Mouse (Mus musculus): ENCODE data around the gene Adrm1. TPM values are rescaled to one million over a fixed set of nuclear protein-coding genes. Genes with fewer than 3 reads are reported as not detected.

Adrm1 gene
- total RNA-seq, 2 experiments from 2014 or later, result 104 to 109 TPM

DNA sequence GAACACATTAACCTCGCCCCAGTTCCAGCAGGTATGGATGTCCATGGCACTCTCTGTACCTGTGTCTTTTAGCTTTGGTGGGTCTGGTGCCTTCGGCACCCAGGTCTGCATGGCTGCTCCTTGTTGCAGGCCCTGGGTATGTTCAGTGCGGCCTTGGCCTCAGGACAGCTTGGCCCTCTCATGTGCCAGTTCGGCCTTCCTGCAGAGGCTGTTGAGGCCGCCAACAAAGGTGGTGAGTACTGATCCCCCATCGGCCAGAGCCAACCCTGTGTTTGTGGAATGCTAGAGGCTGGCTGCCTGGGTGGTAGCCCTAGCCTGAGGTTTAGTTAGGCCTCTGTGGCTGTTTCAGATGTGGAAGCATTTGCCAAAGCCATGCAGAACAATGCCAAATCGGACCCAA, 4.4 kb downstream of the Adrm1 start:
- DNase-seq (ENCODE audit: low spot score in 2 of 2), result no peak
- intact Hi-C loops (cut with DNase I), result no loop called here

DNA sequence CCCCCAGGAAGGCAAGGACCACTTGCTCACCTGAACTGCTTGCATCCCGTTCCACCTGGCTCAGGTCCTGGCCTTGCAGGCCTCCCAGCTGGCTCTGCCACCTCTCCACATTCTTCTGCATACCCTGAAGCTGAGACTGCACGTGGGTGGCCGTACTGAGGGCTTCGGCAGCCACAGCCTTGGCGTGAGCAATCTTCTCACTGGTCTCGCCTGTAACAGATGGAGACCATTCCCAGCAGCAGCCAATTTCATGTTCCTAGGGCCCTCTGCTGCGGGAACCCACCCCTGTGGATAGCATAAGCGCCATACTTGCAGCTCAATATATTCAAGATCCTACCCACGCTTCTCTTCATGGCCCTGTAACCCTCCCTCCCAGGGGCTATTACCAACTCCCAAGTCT, 10.3 kb downstream of the Adrm1 start:
- intact Hi-C loops (cut with DNase I), result no loop called here
- no peak for DNase-seq (ENCODE audit: low spot score in 2 of 2)

DNA sequence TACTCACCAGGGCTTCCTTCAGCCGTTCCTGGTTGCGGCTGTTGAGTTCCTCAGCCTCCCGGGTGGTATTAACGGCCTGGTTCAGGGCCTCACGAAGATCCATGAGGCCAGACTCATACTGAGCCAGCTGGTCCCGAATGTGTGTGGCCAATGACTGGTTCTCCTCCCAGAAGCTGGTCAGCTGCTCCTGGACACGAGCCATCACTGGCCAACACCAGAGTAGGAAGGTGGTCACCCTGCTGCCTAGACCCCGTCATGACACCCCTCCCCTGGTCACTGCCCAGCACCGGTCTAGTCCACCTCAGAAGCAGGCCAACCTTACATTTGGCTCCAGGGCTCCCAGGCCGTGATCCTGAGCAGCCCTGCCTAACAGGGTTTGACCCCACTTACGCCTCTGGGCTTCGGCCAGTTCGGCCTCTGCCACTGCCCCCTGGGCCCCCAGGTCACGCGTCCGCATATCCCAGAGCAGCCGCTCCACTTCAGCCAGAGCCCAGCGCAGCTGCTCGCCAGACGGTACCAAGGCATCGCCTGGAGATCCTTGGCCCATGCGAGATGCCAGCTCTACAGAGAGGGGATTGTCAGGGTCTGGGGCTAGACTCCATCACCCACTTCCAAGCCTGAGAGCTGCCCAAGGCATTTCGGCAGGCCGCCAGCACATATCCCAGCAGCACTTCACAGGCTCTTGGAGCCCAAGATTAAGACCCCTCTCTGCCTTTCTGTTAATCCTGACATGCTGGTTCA, 12.9 kb downstream of the Adrm1 start:
- no peak for DNase-seq (ENCODE audit: low spot score in 2 of 2)
- intact Hi-C loops (cut with DNase I), result no loop called here

DNA sequence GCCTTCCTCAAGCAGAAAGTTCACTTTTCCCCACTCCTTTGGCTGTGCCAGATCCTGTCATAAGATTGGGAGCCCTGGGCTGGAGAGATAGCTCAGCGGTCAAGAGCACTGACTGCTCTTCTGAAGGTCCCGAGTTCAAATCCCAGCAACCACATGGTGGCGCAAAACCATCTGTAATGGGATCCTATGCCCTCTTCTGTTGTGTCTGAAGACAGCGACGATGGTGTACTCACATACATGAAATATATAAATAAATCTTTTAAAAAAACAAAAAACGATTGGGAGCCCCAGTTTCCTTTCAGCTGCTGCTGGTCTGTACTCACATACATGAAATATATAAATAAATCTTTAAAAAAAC, 13.4 kb downstream of the Adrm1 start:
- intact Hi-C loops (cut with DNase I), result no loop called here
- DNase-seq (ENCODE audit: low spot score in 2 of 2), result no peak

DNA sequence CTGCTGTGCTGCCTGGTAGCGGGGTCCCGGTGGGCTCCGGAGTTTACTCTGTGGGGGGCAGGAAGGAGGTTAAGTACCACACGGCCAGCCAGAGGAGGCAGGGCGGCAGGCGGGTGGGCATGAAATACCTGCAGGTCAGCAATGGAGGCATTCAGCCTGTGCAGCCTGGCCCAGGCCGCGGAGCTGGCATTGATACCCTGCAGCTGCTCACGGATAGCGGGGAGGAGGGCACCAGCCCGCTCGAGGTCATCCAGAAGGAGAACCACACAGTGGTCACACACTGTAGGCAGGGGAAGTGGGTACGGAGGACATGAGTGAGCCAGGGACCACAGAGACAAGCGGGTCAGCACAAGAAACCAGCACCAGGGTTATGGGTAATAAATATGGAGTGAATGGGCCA, 14.4 kb downstream of the Adrm1 start:
- intact Hi-C loops (cut with DNase I), result no loop called here
- DNase-seq (ENCODE audit: low spot score in 2 of 2), result no peak

DNA sequence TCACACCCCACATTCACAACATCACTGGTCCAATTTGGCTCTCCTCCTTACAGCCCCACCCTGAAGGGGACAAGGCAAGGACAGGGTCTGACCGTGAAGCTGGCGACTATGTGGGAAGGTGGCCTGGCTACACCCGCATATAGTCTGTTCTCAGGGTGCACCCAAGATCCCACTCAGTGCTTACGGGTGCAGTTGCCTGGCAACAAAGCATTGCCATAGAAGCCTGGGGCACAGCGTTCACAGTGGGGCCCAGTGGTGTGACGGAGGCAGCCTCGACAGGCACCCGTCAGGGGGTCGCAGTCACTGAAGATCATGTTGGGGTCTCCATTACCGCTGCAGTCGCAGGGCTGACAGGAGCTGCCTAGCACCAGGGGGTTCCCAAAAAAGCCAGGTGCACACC, 16.1 kb downstream of the Adrm1 start:
- peak in 1 of 2 experiments; percentile 64 for DNase-seq (ENCODE audit: low spot score in 2 of 2)
- intact Hi-C loops (cut with DNase I), result no loop called here

DNA sequence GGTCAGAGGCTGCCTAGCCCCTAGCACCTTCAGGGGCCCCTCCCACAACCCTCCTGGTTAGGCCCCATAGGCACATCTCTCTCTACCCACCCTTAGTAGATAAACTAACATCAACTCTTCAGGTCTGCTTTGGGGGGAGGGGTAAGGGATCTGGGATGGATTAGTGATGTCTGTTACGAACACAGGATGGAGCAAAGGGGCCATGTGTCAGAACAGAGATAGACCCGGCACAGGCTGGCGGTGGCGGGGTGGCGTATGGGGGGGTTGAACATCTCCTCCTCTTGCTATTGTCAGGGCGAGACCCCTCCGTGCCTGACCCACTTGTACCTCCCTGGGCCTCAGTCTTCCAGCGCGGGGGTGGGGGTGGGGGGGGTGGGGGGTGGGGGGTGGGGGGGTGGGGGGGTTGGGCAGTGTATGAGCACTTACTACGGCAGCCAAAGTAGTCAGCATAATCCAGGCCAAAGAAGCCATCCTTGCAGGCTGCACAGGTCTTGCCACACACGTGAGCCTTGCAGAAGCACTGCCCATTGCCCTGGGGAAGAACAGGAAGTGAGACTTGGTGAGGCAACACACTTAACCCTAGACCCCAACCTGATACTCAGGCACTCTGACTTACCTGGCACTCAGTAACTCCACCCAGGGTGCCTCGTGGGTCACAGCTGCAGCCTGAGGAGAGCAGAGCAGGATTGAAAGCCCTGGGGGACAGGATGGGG, 25.5 kb downstream of the Adrm1 start:
- intact Hi-C loops (cut with DNase I), result no loop called here
- no peak for DNase-seq (ENCODE audit: low spot score in 2 of 2)

DNA sequence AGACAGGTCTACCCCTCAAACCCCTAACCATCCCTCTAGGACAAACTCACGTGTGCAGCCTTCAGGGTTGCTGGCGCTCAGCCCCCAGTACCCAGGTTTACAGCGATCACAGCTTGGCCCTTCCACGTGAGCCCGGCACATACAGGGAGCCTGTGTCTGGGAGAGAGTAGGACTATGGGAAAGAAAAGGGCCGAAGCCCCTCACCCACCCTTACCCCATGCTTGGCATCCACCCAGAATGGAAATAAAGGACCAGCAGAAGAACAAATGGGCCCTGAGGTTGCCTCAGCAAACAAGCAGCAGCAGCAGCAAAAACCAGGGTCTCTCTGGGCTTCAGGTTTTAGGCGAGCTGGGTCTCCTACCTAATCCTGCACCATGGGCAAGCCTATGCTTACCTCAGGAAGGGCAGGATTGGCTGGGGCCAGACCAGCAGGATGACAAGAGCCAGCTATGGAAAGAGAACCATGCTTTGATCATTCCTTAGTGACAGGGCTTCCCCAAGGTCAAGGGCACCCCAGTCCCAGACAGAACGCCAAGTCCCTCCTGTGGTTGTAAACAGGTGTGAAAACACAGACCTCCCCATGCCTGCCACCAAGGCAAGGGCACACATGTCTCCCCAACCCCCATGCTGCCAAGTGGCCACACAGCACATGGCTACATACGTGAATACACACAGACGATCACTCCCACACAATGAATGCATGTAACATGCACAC, 26.2 kb downstream of the Adrm1 start:
- intact Hi-C loops (cut with DNase I), result no loop called here

DNA sequence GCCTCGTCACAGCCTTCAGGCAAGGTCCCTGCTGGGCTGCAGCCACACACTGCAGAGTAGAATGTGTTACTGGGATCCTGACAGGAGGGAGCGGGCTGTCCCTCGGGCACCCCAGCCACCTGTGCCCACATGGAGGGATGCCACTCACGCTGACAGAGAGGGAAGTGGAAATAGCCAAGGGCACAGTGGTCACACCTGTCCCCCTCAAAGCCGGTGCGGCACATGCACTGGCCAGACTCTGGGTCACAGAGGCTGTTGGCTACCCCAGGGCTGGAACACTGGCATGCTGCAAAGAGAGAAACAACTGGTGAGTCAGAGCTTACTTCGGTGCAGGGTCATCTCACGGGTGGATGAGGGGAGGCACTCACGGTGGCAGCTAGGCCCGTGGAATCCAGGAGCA, 27.5 kb downstream of the Adrm1 start:
- intact Hi-C loops (cut with DNase I), result no loop called here
- DNase-seq (ENCODE audit: low spot score in 2 of 2), result no peak

More for the DNA sequence above, 26.2 kb downstream of the Adrm1 start:
- no peak for DNase-seq (ENCODE audit: low spot score in 2 of 2)

DNA sequence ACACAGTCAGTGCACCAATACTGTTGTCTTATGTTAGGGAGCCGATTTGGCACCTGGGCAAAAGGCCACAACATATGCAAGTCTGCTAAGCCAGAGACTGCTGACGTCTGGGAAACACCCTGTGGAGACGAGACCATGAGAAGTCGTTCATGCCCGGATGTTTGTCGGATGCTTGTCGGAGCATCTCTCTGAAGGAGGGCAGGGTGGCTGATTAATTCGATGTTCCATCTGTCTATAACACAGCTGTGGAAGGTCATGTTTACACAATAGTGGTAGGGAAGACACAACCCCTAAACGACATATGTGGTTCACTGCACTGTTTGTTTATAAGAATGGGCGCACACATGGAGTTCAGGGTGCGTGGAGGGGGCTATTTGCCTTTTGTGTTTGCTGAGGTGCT, 29.4 kb downstream of the Adrm1 start:
- no peak for DNase-seq (ENCODE audit: low spot score in 2 of 2)
- intact Hi-C loops (cut with DNase I), result no loop called here

DNA sequence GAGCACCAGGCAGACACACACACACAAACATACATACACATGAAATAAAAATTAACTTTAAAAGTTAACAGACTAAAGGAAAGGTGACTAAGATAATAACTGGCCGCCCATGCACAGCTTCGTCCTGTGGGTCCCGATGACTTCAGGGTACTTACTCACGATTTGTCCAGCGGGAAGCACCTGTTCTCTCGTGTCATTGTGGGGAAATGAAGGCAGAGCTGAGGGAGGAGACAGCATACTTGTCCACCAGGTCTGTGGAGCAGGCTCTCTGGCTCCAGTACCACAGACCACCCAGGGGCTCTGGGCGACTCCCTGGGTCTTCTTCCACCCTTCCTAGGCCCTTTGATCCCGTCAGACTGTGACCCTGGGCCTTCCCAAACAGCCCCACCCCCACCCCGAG, 30.0 kb downstream of the Adrm1 start:
- intact Hi-C loops (cut with DNase I), result no loop called here
- no peak for DNase-seq (ENCODE audit: low spot score in 2 of 2)

DNA sequence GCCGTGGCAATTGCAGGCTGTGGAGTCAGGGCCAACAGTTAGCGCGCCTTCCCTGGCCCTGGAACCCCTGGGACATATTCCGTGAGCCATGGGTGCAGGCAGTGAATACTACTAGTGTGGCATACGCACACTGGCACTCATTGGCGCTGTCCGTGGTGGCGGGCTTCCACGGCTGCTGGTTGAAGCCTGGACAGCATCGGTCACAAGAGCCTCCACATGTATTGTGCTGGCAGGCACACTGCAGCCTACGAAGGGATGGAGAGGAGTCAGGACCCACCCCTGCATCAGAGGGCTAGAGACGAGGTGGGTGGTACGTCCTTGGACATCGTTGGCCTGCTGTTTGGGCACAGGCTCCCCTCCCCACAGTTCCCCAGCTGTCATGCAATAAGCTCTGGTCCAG, 31.0 kb downstream of the Adrm1 start:
- intact Hi-C loops (cut with DNase I), result no loop called here
- no peak for DNase-seq (ENCODE audit: low spot score in 2 of 2)

DNA sequence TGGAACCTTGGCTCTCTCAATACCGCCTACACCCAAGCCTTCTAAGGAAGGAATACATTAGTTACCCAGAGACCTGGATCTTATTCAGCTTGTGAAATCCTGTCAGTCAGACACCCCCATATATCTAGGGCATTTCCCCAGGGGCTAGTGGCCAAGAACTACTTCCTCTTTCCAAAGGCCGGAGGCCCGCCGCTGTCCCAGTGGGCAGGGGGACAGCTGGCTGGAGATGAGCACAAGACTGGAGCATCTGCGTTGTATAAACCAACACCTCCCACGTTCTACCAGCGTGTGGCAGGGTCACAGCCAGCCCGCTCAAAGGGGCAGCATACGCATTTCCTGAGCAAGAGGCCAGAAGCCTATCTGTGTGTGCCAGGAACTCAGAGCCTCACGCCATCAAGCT, 31.5 kb downstream of the Adrm1 start:
- peak in 1 of 2 experiments; percentile 42 for DNase-seq (ENCODE audit: low spot score in 2 of 2)

DNA sequence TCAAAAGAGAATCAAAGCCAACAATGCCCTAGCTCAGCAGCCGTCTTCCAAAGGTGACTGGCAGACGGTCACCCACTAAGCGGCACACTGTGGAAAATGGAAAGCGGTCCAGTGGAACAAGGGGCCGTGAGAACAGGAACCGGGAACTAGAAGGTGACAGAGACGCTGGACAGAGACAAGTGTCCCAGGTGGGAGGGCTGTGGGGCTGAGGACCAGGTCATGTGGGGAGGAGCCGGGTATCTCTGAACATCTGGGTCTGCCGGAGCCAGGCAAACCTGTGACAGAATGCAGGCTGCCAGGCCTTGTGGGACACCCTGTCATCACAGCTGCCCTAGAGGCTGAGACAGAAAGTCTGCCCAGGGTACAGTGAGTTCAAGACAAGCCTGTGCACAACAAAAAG, 33.2 kb downstream of the Adrm1 start:
- intact Hi-C loops (cut with DNase I), result no loop called here
- DNase-seq (ENCODE audit: low spot score in 2 of 2), result no peak

More for the DNA sequence above, 31.5 kb downstream of the Adrm1 start:
- intact Hi-C loops (cut with DNase I), result no loop called here

DNA sequence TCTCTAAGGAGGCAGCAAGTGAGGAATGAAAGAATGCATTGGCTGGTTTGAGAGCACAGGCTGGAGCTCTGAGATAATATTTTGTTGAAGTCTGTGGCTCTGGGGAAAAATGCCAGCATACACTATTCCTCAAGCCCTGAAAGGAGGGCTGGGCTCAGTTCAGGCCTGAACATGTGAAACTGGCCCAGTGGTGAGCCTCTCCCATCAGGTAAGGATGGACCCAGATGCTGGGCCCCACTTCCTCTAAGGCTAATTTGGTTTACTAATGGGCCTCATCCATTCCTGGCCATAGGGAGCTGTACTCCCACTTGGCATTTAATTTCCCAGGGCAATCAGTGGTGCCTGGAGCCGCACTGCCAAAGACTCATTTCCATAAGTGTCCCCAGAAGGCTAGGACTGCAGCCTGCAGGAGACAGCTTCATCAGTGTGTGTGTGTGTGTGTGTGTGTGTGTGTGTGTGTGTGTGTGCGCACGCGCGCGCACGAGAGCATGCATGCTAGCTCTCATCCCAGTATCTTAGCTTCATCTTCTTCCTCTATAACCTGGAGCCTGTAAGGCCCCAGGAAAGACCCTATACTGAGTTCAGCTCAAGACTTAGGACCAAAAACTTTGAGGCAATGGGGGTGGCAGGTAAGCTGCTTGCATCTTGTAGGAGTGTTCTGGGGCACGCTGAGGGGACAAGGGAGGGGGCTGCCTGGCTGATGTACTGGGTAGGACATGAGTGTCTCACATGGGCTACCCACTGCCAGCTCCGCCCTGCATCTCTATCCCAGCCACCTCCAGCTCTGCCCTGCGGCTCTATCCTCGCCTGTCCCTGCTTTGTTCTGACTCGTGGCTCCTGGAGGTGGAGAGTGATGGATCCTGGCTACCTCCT, 34.0 kb downstream of the Adrm1 start:
- intact Hi-C loops (cut with DNase I), result loop anchor here (5.0 kb wide), 1 partner anchor 47 kb away; no protein-coding TSS in a partner anchor
- no peak for DNase-seq (ENCODE audit: low spot score in 2 of 2)

DNA sequence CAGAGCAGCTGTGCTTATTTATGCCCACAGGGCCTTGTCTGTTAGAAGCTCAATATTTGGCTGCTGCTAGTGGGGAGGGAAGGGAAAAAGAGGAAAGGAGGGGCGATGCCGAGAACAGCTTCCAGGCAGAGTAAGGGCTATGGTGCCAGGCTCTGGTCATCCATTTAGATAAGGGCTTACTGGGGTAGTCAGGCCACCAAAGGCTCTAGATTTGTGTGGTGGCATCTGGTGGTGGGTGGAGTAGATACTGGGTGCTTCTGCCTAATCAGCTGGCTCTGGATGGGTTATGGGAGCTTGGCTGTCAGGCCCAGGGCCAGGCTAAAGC, 34.6 kb downstream of the Adrm1 start:
- DNase-seq (ENCODE audit: low spot score in 2 of 2), result no peak
- intact Hi-C loops (cut with DNase I), result loop anchor here (5.0 kb wide), 1 partner anchor 46 kb away; no protein-coding TSS in a partner anchor

DNA sequence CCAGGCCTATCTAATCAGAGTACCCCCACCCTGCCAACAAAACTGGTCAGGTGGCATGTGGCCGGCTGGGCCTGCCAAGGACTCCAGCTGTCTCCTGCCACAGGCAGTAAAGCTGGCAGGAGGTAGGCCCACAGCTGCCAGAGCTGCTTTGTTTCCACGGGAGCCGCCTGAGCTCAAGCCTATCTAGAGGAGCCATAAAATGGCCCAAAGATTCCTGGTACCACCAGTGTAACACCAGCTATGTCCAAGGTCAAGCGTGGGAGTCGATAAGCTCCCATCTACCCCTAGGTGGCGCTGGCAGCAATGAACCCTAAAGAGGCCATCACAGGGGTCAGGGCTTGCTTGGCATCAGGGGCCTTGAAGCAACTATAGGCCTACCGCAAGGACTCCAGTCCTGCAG, 36.6 kb downstream of the Adrm1 start:
- DNase-seq (ENCODE audit: low spot score in 2 of 2), result no peak
- intact Hi-C loops (cut with DNase I), result loop anchor here (5.0 kb wide), 1 partner anchor 44 kb away; no protein-coding TSS in a partner anchor

DNA sequence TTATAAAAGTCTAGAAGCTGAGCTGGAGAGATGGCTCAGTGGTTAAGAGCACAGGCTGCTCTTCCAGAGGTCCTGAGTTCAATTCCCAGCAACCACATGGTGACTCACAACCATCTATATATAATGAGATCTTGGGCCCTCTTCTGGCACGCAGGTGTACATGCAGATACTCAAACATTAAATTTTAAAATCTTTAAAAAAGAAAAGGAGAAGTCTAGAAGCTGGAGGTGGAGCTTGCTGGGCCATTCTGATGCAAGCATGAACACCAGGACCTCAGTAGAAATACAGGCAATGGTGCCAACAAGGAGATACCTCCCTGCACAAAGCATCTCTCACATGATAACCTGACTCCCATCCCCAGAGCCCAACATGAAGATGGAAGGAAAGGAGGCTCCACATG, 37.7 kb downstream of the Adrm1 start:
- intact Hi-C loops (cut with DNase I), result loop anchor here (5.0 kb wide), 1 partner anchor 43 kb away; no protein-coding TSS in a partner anchor
- no peak for DNase-seq (ENCODE audit: low spot score in 2 of 2)

DNA sequence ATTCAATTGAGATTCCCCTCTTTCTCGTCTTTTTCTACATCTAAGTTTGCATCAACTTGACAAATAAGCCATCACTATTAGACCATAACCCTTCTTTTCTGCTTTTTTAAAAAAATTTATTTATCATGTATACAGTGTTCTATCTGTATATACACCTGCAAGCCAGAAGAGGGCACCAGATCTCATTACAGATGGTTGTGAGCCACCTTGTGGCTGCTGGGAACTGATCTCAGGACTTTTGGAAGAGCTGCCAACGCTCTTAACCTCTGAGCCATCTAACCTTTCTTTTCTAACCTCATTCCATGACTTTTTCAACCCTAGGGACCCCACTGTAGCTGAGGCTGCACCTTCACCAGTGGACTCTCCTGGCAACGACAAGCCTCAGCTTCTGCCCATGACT, 41.0 kb downstream of the Adrm1 start:
- intact Hi-C loops (cut with DNase I), result no loop called here
- DNase-seq (ENCODE audit: low spot score in 2 of 2), result no peak
